Mouse (Mus musculus) heart, embryonic 11.5 days (tissue): Measurements from ENCODE around the gene Hist1h3g. TPM values are rescaled to one million over a fixed set of nuclear protein-coding genes. Genes with fewer than 3 reads are reported as not detected.
"Not testable (repeated sequence)": the region's sequence is repeated elsewhere in the genome, so short reads cannot be mapped to it uniquely, and the experiment has no call there.

Experiments
- ATAC-seq: fragments of 200-750 bp; cut with Nextera tagmentation; replicated peaks from 2 replicates; pipeline ENCODE4 v1.8.0; 2017; ENCODE audit warnings: moderate library complexity; ENCODE audit not compliant: insufficient number of reproducible peaks, low FRiP score, low TSS enrichment
- H3K27ac ChIP-seq: fragments of 300-500 bp; sonication (generic); 2 replicates; pipeline ENCODE4 v1.5.1; 2014; ENCODE audit warnings: mild to moderate bottlenecking, low read depth, low read length
- H3K27me3 ChIP-seq: fragments of 300-500 bp; sonication (generic); 2 replicates; pipeline ENCODE4 v1.6.1; 2014; ENCODE audit warnings: mild to moderate bottlenecking, low read length, mixed read lengths; ENCODE audit not compliant: control insufficient read depth, insufficient read depth
- H3K36me3 ChIP-seq: fragments of 300-500 bp; sonication (generic); 2 replicates; pipeline ENCODE4 v1.6.1; 2014; ENCODE audit warnings: mild to moderate bottlenecking, low read length, moderate library complexity, mixed read lengths; ENCODE audit not compliant: control insufficient read depth, insufficient read depth
- H3K4me1 ChIP-seq: fragments of 300-500 bp; sonication (generic); 2 replicates; pipeline ENCODE4 v1.6.1; 2014; ENCODE audit warnings: low read length; ENCODE audit not compliant: control insufficient read depth, insufficient read depth
- H3K4me2 ChIP-seq: fragments of 300-500 bp; sonication (generic); 2 replicates; pipeline ENCODE4 v1.6.1; 2014; ENCODE audit warnings: mild to moderate bottlenecking, moderate library complexity
- H3K4me3 ChIP-seq: fragments of 300-500 bp; sonication (generic); 2 replicates; pipeline ENCODE4 v1.5.1; 2014; ENCODE audit warnings: low read depth, low read length
- H3K9ac ChIP-seq: fragments of 300-500 bp; sonication (generic); 2 replicates; pipeline ENCODE4 v1.6.1; 2014; ENCODE audit warnings: mild to moderate bottlenecking, low read depth, low read length, moderate library complexity
- H3K9me3 ChIP-seq: fragments of 300-500 bp; sonication (generic); replicated peaks from 2 replicates; pipeline ENCODE4 v1.6.1; 2016; ENCODE audit warnings: low read length; ENCODE audit not compliant: control insufficient read depth
- WGBS: fragments of 180-500 bp; shearing (Covaris S2); extraction: QIAGEN DNeasy Blood & Tissue Kit; methylation state at CpG from one replicate; pipeline ENCODE4 v1.1.7; 2014; ENCODE audit not compliant: insufficient replicate concordance; 5-methylcytosine and 5-hydroxymethylcytosine counted together
- polyA plus RNA-seq: library from polyadenylated mRNA; unstranded; fragments of >200 nt; fragmentation: Nextera tagmentation; extraction: Ambion mirVana; gene quantifications from 2 replicates; pipeline ENCODE4 v1.2.1, GENCODE M21; 2014

Gene Hist1h3g
- polyA plus RNA-seq, 1 experiment from 2014 or later, result 3.1 TPM

- Histone ChIP-seq H3K27me3 (no peaks in the 10 kb centered on the region), H3K27ac (peak overlapping the region; percentile 98), H3K4me3 (peak overlapping the region; percentile 60), H3K4me2 (peak overlapping the region; percentile 86), H3K36me3 (no peaks in the 10 kb centered on the region), H3K4me1 (peaks cover 7% of the 10 kb centered on the region; the same call in 1 of the 2 replicates), H3K9ac (peak overlapping the region; percentile 93), H3K9me3 (no peaks in the 10 kb centered on the region)
- peak; percentile 80 for ATAC-seq
- WGBS, result under 1% methylated on average over 50 of the region's 54 CpGs
These were observed 20.0 kb downstream of the Hist1h3g start for GRCm38 (mm10) chr13:23554925-23555838.

- H3K4me2 ChIP-seq, result peak overlapping the region; percentile 86
- peak overlapping the region; percentile 93 for H3K9ac ChIP-seq
- no peaks in the 10 kb centered on the region for H3K27me3 ChIP-seq
- peak overlapping the region; percentile 98 for H3K27ac ChIP-seq
- no peaks in the 10 kb centered on the region for H3K36me3 ChIP-seq
- no peaks in the 10 kb centered on the region for H3K9me3 ChIP-seq
- 1% methylated on average over 18 of the region's 18 CpGs for WGBS
- ATAC-seq, result peak; percentile 66
- H3K4me1 ChIP-seq, result peaks cover 7% of the 10 kb centered on the region; the same call in 1 of the 2 replicates
- peak overlapping the region; percentile 60 for H3K4me3 ChIP-seq
These were observed 20.7 kb downstream of the Hist1h3g start for GRCm38 (mm10) chr13:23555839-23556416.

GRCm38 (mm10) chr13:23556906-23557305, 21.7 kb downstream of the Hist1h3g start:
- H3K27me3 ChIP-seq, result no peaks in the 10 kb centered on the region
- H3K36me3 ChIP-seq, result no peaks in the 10 kb centered on the region
- H3K4me3 ChIP-seq, result no peak overlapping the region
- peak overlapping the region; percentile 86 for H3K4me2 ChIP-seq
- no peak for ATAC-seq
- WGBS, result 73% methylated on average over 3 of the region's 3 CpGs
- H3K4me1 ChIP-seq, result peaks cover 7% of the 10 kb centered on the region; the same call in 1 of the 2 replicates
- H3K9me3 ChIP-seq, result no peaks in the 10 kb centered on the region
- H3K27ac ChIP-seq, result peak overlapping the region; percentile 54; the same call in 1 of the 2 replicates
- 0 out of 2 replicates have a peak overlapping the region, but pooled peaks have one; percentile 8 for H3K9ac ChIP-seq

- H3K9me3 ChIP-seq, ATAC-seq, H3K27ac ChIP-seq, H3K27me3 ChIP-seq, H3K4me1 ChIP-seq, H3K36me3 ChIP-seq, H3K4me3 ChIP-seq, H3K9ac ChIP-seq, H3K4me2 ChIP-seq: not testable (repeated sequence)
- 33% methylated on average over 2 of the region's 2 CpGs for WGBS
These were observed 25.5 kb downstream of the Hist1h3g start for GRCm38 (mm10) chr13:23560699-23561098.

GRCm38 (mm10) chr13:23561531-23561882, 26.3 kb downstream of the Hist1h3g start:
- H3K4me2 ChIP-seq, result peak overlapping the region; percentile 79
- H3K27ac ChIP-seq, result peak overlapping the region; percentile 97
- H3K9me3 ChIP-seq, ATAC-seq, H3K4me1 ChIP-seq, H3K27me3 ChIP-seq, H3K36me3 ChIP-seq: not testable (repeated sequence)
- 0% methylated on average over 2 of the region's 5 CpGs for WGBS
- H3K9ac ChIP-seq, result peak overlapping the region; percentile 43; the same call in 1 of the 2 replicates
- H3K4me3 ChIP-seq, result peak overlapping the region; percentile 42

- Histone ChIP-seq H3K9ac (peak within 1 kb of the TSS; percentile 77), H3K4me2 (peak within 1 kb of the TSS; percentile 79), H3K27ac (peak within 1 kb of the TSS; percentile 97), H3K4me3 (peak within 1 kb of the TSS; percentile 42)
- not testable (repeated sequence) for H3K9me3 ChIP-seq, H3K27me3 ChIP-seq, H3K4me1 ChIP-seq, H3K36me3 ChIP-seq
- WGBS, result under 1% methylated on average over 53 of the region's 67 CpGs
- ATAC-seq, result peak; percentile 88
These were observed 26.8 kb downstream of the Hist1h3g start, which contains the start of gene Hist1h3e for GRCm38 (mm10) chr13:23561883-23562659. TSS of gene Hist1h3e (minus strand) at chr13:23562369.

- ATAC-seq, result peak; percentile 55; the same call in 1 of the 2 replicates
These were observed 27.7 kb downstream of the Hist1h3g start for GRCm38 (mm10) chr13:23562699-23563462.

More at GRCm38 (mm10) chr13:23562699-23563462, 27.7 kb downstream of the Hist1h3g start:
- Histone ChIP-seq H3K27me3 (no peaks in the 10 kb centered on the region), H3K9ac (peak overlapping the region; percentile 77), H3K27ac (peak overlapping the region; percentile 97), H3K36me3 (no peaks in the 10 kb centered on the region), H3K4me2 (peak overlapping the region; percentile 79), H3K9me3 (no peaks in the 10 kb centered on the region), H3K4me1 (no peaks in the 10 kb centered on the region), H3K4me3 (peak overlapping the region; percentile 42)
- WGBS, result 3% methylated on average over 18 of the region's 18 CpGs
